Mouse (Mus musculus) adrenal gland, adult 18-20 months (tissue): Measurements from ENCODE around the gene Cpt2. TPM values are rescaled to one million over a fixed set of nuclear protein-coding genes. Genes with fewer than 3 reads are reported as not detected.

Source experiments
- total RNA-seq, 2 experiments: library from RNA; stranded (reverse); gene quantifications; 1 replicate in 1 of 2; 2 replicates in 1 of 2; pipeline ENCODE4 v1.2.3; 2021

Gene Cpt2
- total RNA-seq, 2 experiments from 2014 or later: 167 to 236 TPM

Other genes with a start within 250 kb of the Cpt2 start
- gene Dmrtb1, start 239.4 kb downstream of the Cpt2 start, total RNA-seq: not detected
- gene Lrp8, start 121.3 kb downstream of the Cpt2 start, total RNA-seq: 10 to 100 TPM in 1 of 2 experiments, 1 to 10 TPM in 1; 6.9 to 13.1 TPM
- 10 to 100 TPM; 75.1 to 82.3 TPM for gene Magoh, start 43.9 kb downstream of the Cpt2 start, total RNA-seq
- 10 to 100 TPM; 77.6 to 81.6 TPM for gene 0610037L13Rik, start 33.8 kb downstream of the Cpt2 start, total RNA-seq
- under 1 TPM; 0.27 to 0.45 TPM for gene Slc1a7, start 44.7 kb upstream of the Cpt2 start, total RNA-seq
- 10 to 100 TPM in 1 of 2 experiments, 1 to 10 TPM in 1; 7.1 to 15.1 TPM for gene Podn, start 172.8 kb upstream of the Cpt2 start, total RNA-seq
- gene Scp2, start 221.4 kb upstream of the Cpt2 start, total RNA-seq: 100 to 1,000 TPM; 336 to 431 TPM
- 10 to 100 TPM; 22.3 to 22.8 TPM for gene Echdc2, start 241.8 kb upstream of the Cpt2 start, total RNA-seq